Mouse (Mus musculus) megakaryocyte, embryonic 14.5 days (primary cell): ENCODE measurements around the gene Cfap58.

Source experiments
- FLI1 ChIP-seq: IDR thresholded peaks from 2 replicates; pipeline ENCODE4 v1.6.1; 2012; ENCODE audit warnings: low read length, inconsistent platforms, mixed read lengths
- GATA1 ChIP-seq: IDR thresholded peaks from 3 replicates; pipeline ENCODE4 v1.6.1; 2012; ENCODE audit warnings: mixed read lengths, low read length, inconsistent platforms, borderline replicate concordance

DNA sequence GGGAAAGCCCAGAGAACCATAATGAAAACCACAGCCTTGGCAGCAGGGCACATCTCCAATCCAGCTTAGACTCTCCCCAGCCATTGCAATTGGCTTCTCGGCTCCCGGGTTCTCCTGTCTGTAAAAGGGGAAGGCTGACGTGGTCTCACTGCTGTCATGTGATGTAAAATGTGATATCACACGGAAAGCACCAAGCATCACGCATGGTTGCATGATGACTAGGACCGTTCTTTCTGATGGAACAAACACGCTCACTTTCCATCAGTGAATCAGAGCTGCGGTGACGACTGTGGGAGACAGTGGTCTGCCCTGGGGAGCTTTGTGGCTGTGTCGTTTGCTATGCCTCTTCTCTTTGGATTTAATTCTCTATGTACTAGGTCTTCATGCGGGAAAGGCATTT lies 50.5 kb downstream of the Cfap58 start:
- no peak for TF ChIP-seq GATA1
- no peak for TF ChIP-seq FLI1
